Mouse (Mus musculus) E14TG2a.4 (cell line): ENCODE results near the gene Emc9.
A peak's percentile ranks its signal among the peaks of the same experiment; 100 is the strongest.

ENCODE experiments used
- H3K27me3 ChIP-seq: 2 replicates; pipeline ENCODE4 v1.6.1; 2014; ENCODE audit warnings: low read length, control low read depth; ENCODE audit not compliant: insufficient read depth
- H3K36me3 ChIP-seq: 2 replicates; pipeline ENCODE4 v1.6.1; 2014; ENCODE audit warnings: low read length, control low read depth; ENCODE audit not compliant: insufficient read depth
- H3K4me1 ChIP-seq: replicated peaks from 2 replicates; pipeline ENCODE4 v1.6.1; 2014; ENCODE audit warnings: low read depth, low read length, control low read depth
- H3K4me3 ChIP-seq: replicated peaks from 2 replicates; pipeline ENCODE4 v1.5.1; 2014; ENCODE audit warnings: mild to moderate bottlenecking, low read length
- H3K9me3 ChIP-seq: 2 replicates; pipeline ENCODE4 v1.6.1; 2014; ENCODE audit warnings: low read length, control low read depth
- CTCF ChIP-seq: conservative IDR thresholded peaks from 2 replicates; pipeline ENCODE4 v1.5.1; 2014; ENCODE audit warnings: low read length
- NANOG ChIP-seq: IDR thresholded peaks from 2 replicates; pipeline ENCODE4 v1.6.1; 2014; ENCODE audit warnings: borderline replicate concordance, low read length, mixed read lengths
- POU5F1 ChIP-seq: IDR thresholded peaks from 2 replicates; pipeline ENCODE4 v1.6.1; 2014; ENCODE audit warnings: low read length, borderline replicate concordance

Emc9 gene

GRCm38 (mm10) chr14:55550191-55550590, 34.9 kb downstream of the Emc9 start:
- H3K9me3 ChIP-seq: no peaks in the 10 kb centered on the region
- peaks cover 72% of the 10 kb centered on the region for H3K4me1 ChIP-seq
- peaks cover 46% of the 10 kb centered on the region for H3K36me3 ChIP-seq
- no peak for TF ChIP-seq NANOG
- no peak for TF ChIP-seq CTCF
- H3K4me3 ChIP-seq: no peak overlapping the region
- H3K27me3 ChIP-seq: no peaks in the 10 kb centered on the region

GRCm38 (mm10) chr14:55544334-55544733, 40.8 kb downstream of the Emc9 start:
- peaks cover 75% of the 10 kb centered on the region for H3K36me3 ChIP-seq
- no peak for TF ChIP-seq CTCF
- no peak for TF ChIP-seq POU5F1
- no peak for TF ChIP-seq NANOG
- H3K4me1 ChIP-seq: peaks cover 57% of the 10 kb centered on the region

DNA sequence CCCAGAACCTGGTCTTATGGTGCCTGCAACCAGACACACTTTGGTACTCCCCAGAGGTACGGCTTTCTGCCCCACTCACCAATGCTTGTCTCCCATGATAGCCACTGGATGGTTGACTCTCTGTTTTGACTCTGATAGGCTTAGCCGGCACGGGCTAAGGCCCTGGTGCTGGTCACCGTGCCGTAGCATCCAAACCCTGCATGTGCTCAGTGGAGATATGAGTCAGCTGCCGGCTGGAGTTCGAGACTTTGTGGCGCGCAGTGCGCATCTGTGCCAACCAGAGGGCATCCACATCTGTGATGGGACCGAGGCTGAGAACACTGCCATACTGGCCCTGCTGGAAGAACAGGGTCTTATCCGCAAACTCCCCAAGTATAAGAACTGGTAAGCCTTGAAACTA, 42.8 kb downstream of the Emc9 start:
- TF ChIP-seq NANOG: no peak
- no peak overlapping the region for H3K4me3 ChIP-seq
- H3K27me3 ChIP-seq: peaks cover 11% of the 10 kb centered on the region; the same call in 1 of the 2 replicates
- H3K36me3 ChIP-seq: peaks cover 54% of the 10 kb centered on the region
- peaks cover 44% of the 10 kb centered on the region for H3K4me1 ChIP-seq
- no peaks in the 10 kb centered on the region for H3K9me3 ChIP-seq

More at GRCm38 (mm10) chr14:55544334-55544733, 40.8 kb downstream of the Emc9 start:
- 0 out of 2 replicates have a peak, but pooled peaks cover 7% of the 10 kb centered on the region for H3K27me3 ChIP-seq
- H3K9me3 ChIP-seq: no peaks in the 10 kb centered on the region
- no peak overlapping the region for H3K4me3 ChIP-seq

DNA sequence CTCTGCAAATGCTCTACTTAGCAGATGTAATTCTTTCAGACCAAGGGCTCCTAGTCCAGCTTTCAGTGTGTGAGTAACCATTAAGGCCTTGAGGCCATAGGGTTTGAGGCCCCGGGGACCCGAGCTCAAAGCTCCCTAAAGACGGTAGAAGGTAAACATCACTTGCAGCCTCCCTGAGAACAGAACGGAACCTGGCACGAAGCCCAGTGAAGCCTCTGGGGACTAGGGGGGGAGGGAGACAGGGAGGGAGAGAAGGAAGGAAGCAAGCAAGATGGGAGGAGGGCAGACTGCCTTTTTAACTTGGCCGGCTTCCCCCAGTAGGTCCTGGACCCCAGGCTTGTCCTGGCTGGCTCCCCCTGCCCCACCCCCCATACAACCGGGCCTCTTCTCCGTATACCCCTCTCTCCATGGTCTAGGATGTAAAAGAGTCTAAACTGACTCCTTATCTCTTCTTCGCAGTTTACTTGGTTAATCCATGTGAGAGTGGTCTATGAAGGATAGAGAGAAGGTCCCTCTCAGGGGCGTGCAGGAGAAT, 44.2 kb downstream of the Emc9 start:
- Histone ChIP-seq H3K36me3 (peaks cover 43% of the 10 kb centered on the region), H3K27me3 (peaks cover 11% of the 10 kb centered on the region; the same call in 1 of the 2 replicates), H3K4me1 (peaks cover 58% of the 10 kb centered on the region), H3K9me3 (no peaks in the 10 kb centered on the region), H3K4me3 (peak overlapping the region; percentile 83)
- TF ChIP-seq POU5F1: no peak
- TF ChIP-seq CTCF: no peak
- TF ChIP-seq NANOG: no peak

- TF ChIP-seq POU5F1 (no peak), CTCF (no peak), NANOG (no peak)
- H3K4me1 ChIP-seq: peaks cover 58% of the 10 kb centered on the region
- H3K36me3 ChIP-seq: peaks cover 37% of the 10 kb centered on the region
- peaks cover 11% of the 10 kb centered on the region; the same call in 1 of the 2 replicates for H3K27me3 ChIP-seq
- peak within 1 kb of the TSS; percentile 83 for H3K4me3 ChIP-seq
- no peaks in the 10 kb centered on the region for H3K9me3 ChIP-seq
Observed at GRCm38 (mm10) chr14:55540067-55540786, 44.9 kb downstream of the Emc9 start, which contains the start of gene Pck2. Pck2 (plus strand) TSS chr14:55540266.

DNA sequence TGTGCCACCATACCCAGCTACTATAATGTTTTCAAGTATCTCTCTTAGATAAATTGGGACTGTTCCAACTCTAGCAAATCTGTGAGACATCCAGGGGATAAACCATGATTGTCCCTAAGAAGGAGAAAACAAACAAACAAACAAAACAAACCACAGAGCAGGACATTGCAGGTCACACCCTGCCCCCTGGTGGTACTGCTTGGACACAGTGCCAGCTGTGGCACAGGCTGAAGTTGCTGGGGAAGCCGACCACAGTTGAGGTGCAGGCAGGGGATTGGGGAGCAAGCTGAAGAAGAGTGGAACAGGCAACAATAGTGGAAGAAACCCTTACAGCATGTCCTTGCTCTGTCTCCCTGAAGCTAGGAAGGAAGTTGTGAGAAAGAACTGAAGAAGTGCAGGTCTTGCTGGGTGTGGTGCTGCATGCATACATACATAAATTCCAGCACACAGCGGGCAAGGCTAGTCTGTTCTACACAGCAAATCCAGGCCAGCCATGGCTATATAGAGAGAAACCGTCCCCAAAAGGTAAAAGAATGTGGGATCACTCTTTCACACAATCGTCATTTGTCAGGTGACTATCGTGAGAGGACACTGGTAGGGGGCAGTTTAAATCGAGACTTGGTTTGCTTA, 48.9 kb downstream of the Emc9 start:
- no peaks in the 10 kb centered on the region for H3K9me3 ChIP-seq
- H3K36me3 ChIP-seq: no peaks in the 10 kb centered on the region
- H3K4me3 ChIP-seq: no peak overlapping the region
- peaks cover 37% of the 10 kb centered on the region for H3K4me1 ChIP-seq
- TF ChIP-seq NANOG: no peak
- peak; percentile 71 for TF ChIP-seq CTCF
- H3K27me3 ChIP-seq: peaks cover 11% of the 10 kb centered on the region; the same call in 1 of the 2 replicates
